Mouse (Mus musculus) thymus, adult 2 months (tissue): ENCODE data around the gene Wif1.

Source experiments
- CTCF ChIP-seq: fragments of 200-500 bp; IDR thresholded peaks from 2 replicates; pipeline ENCODE4 v1.5.1; 2012; ENCODE audit warnings: mild to moderate bottlenecking, control low read depth, low read length, moderate library complexity, borderline replicate concordance; ENCODE audit not compliant: control insufficient read depth, poor library complexity, insufficient read depth; ENCODE audit errors: extremely low read depth
- POLR2A ChIP-seq: fragments of 200-500 bp; IDR thresholded peaks from 2 replicates; pipeline ENCODE4 v1.6.1; 2012; ENCODE audit warnings: mild to moderate bottlenecking, low read length, control low read depth, moderate library complexity; ENCODE audit not compliant: control insufficient read depth, poor library complexity, insufficient read depth; ENCODE audit errors: extremely low read depth

DNA sequence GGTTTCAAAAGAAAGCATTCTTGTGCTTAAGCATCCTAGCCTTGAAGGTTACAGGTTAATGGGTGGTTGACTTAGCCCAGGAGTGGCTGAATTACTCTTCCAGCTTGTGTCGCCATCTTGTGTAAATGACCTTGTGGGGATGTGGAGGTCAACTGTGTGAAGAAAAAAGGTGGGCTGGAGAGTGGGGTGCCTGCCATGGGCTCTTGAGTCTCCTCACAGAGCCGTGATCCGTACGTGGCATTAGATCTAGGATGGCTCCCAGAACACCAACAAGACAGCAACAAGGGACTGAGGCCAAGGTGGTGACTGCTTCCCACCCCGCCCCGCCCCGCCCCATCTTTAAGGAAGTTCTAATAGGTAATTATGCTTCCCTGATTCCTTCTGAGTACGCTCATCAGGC is 17.5 kb upstream of the Wif1 start:
- TF ChIP-seq CTCF (no peak), POLR2A (no peak)
